Mouse (Mus musculus): Measurements from ENCODE around the gene R3hdm1. TPM values are rescaled to one million over a fixed set of nuclear protein-coding genes. Genes with fewer than 3 reads are reported as not detected.

Gene R3hdm1
- polyA plus RNA-seq, 1 experiment: 43.1 TPM

DNA sequence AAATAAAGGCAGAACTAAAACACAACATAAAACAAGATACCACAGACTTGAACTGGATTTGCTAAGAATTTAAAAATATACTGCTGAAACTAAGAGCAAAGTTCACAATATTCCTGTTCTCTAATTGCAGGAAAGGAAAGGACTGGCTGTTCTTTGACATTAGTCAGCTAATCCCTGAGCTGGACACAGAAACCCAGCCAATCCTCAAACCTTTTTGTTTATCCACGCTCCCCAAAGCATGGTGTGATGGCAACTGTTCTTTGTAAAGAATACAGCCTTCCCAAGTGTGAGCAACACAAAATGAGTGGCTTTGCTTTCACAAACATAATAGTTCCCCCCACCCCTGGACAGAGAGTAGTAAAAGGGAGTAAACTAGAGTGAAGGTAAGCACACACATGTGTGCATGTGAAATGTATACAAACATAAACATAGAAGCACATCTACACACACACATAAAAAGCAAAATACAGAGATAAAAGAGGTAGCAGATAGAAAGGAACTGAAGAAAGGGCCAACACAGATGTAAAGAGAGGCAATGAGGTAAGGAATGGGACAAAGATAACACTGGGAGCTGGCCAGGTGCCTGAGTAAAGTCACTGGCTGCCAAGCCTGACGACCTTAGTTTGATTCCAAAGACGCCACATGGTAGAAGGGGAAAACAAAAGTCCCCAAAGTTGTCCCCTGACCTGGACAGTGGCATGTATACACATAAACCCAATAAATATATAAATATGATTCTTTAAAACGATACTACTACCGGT, 22.0 kb upstream of the R3hdm1 start:
- DNase-seq (ENCODE audit: low read depth in 1 of 2, low spot score in 2 of 2): no peak
- H3K27me3 ChIP-seq (ENCODE audit: control insufficient read depth, insufficient read depth, low read length): no peaks in the 10 kb centered on the region
- no peaks in the 10 kb centered on the region for H3K36me3 ChIP-seq (ENCODE audit: control insufficient read depth, insufficient read depth, low read length)
- no peaks in the 10 kb centered on the region; the same call in 1 of the 2 replicates for H3K4me1 ChIP-seq (ENCODE audit: control insufficient read depth, insufficient read depth, insufficient read length)
- no peak overlapping the region for H3K27ac ChIP-seq (ENCODE audit: insufficient read depth, low read length)
- 91% methylated on average over 5 of the region's 5 CpGs for WGBS
- no peak overlapping the region for H3K4me3 ChIP-seq (ENCODE audit: extremely low read depth, insufficient read depth, insufficient read length)
- TF ChIP-seq POLR2A (IDR thresholded peaks at IDR 0.05; ENCODE audit: low read depth, low read length): no peak
- TF ChIP-seq CTCF (IDR thresholded peaks at IDR 0.05; ENCODE audit: extremely low read depth, insufficient read depth, insufficient read length, insufficient replicate concordance): no peak

DNA sequence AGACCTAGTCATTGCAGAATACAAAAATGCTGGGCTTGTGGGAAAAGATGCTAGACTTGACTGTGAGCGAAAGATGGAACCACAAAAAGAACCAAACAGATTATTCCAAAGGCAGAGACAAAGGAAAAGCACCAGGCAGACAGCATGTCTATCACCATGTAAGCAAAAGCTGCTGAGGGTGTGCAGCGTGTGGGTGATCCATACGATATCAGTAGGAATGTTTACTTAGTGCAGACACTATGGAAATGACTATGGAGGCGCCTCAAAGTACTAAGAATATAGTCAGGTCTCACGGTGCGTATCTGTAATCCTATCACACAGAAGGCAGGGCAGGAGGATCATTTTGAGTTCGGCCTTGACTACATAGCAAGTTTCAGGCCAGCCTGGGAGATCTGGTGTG, 21.2 kb upstream of the R3hdm1 start:
- Histone ChIP-seq H3K4me1 (ENCODE audit: control insufficient read depth, insufficient read depth, insufficient read length) (no peaks in the 10 kb centered on the region; the same call in 1 of the 2 replicates), H3K27me3 (ENCODE audit: control insufficient read depth, insufficient read depth, low read length) (no peaks in the 10 kb centered on the region), H3K27ac (ENCODE audit: insufficient read depth, low read length) (no peak overlapping the region), H3K4me3 (ENCODE audit: extremely low read depth, insufficient read depth, insufficient read length) (no peak overlapping the region), H3K36me3 (ENCODE audit: control insufficient read depth, insufficient read depth, low read length) (no peaks in the 10 kb centered on the region)
- TF ChIP-seq CTCF (IDR thresholded peaks at IDR 0.05; ENCODE audit: extremely low read depth, insufficient read depth, insufficient read length, insufficient replicate concordance) (no peak), POLR2A (IDR thresholded peaks at IDR 0.05; ENCODE audit: low read depth, low read length) (no peak)
- 98% methylated on average over 7 of the region's 7 CpGs for WGBS
- DNase-seq (ENCODE audit: low read depth in 1 of 2, low spot score in 2 of 2): no peak

DNA sequence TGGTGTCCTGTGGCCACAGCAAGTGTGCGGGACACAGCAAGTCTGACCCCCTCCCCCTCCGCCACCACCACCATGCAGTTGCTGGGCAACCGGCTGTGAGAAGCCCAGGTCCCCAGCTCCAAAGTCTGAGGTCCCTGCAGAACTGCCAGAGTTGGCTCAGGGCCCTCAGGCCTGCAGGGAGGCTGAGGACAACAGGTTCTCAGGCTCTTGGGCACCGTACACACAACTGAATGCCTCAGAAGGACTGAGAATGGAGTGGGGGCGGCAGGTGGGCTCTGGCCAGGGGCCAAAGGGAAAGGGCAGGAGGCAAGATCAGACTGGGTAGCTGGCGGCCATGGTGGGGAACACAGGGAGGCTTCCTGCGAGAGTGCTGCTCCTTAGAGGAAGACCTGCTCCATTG, 20.3 kb upstream of the R3hdm1 start:
- 99% methylated on average over 7 of the region's 7 CpGs for WGBS
- no peak for DNase-seq (ENCODE audit: low read depth in 1 of 2, low spot score in 2 of 2)
- H3K4me1 ChIP-seq (ENCODE audit: control insufficient read depth, insufficient read depth, insufficient read length): no peaks in the 10 kb centered on the region; the same call in 1 of the 2 replicates
- no peaks in the 10 kb centered on the region for H3K27me3 ChIP-seq (ENCODE audit: control insufficient read depth, insufficient read depth, low read length)
- no peak overlapping the region for H3K27ac ChIP-seq (ENCODE audit: insufficient read depth, low read length)
- no peaks in the 10 kb centered on the region for H3K36me3 ChIP-seq (ENCODE audit: control insufficient read depth, insufficient read depth, low read length)
- H3K4me3 ChIP-seq (ENCODE audit: extremely low read depth, insufficient read depth, insufficient read length): no peak overlapping the region
- TF ChIP-seq POLR2A (IDR thresholded peaks at IDR 0.05; ENCODE audit: low read depth, low read length) (no peak), CTCF (IDR thresholded peaks at IDR 0.05; ENCODE audit: extremely low read depth, insufficient read depth, insufficient read length, insufficient replicate concordance) (no peak)

DNA sequence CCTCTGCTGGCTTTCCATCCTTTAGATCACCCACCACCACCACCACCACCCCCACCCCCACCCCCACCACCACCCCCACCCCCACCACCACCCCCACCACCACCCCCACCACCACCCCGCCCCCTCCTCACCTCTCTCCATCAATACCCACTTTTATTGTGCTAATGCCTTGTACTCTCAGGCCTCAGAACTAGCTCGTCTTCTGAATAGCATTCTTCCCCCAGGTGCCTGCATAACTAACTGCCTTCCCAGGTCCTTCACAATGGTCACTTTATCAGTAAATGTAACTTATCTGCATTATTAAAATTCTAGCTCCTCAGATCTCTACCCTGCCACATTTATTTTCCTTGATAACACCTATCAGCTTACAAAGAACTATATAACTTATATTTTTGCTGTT, 8.4 kb upstream of the R3hdm1 start:
- Histone ChIP-seq H3K27ac (ENCODE audit: insufficient read depth, low read length) (no peak overlapping the region), H3K27me3 (ENCODE audit: control insufficient read depth, insufficient read depth, low read length) (no peaks in the 10 kb centered on the region), H3K4me3 (ENCODE audit: extremely low read depth, insufficient read depth, insufficient read length) (no peak overlapping the region), H3K4me1 (ENCODE audit: control insufficient read depth, insufficient read depth, insufficient read length) (no peaks in the 10 kb centered on the region), H3K36me3 (ENCODE audit: control insufficient read depth, insufficient read depth, low read length) (no peaks in the 10 kb centered on the region)
- no peak for TF ChIP-seq POLR2A (IDR thresholded peaks at IDR 0.05; ENCODE audit: low read depth, low read length)
- no peak for TF ChIP-seq CTCF (IDR thresholded peaks at IDR 0.05; ENCODE audit: extremely low read depth, insufficient read depth, insufficient read length, insufficient replicate concordance)
- DNase-seq (ENCODE audit: low read depth in 1 of 2, low spot score in 2 of 2): no peak
- WGBS: 97% methylated on average over 2 of the region's 2 CpGs

DNA sequence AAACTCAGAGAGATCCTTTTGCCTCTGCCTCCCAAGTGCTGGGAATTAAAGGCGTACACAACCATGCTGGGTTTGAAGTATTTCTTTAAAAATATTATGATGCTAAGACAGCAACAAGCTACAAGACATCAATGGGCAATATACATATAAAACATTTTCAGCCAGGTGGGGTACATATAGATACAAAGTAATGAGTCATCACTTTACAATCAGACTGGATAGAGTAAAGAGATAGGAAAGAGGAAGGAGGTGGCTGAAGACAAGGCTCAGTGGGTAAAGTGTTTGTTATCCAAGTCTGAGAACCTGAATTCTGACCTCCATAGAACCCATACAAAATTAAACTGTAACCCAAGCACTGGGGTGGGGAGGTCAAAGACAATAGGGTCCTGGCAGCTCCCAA, 4.8 kb upstream of the R3hdm1 start:
- no peaks in the 10 kb centered on the region for H3K36me3 ChIP-seq (ENCODE audit: control insufficient read depth, insufficient read depth, low read length)
- WGBS: 100% methylated on average over 1 of the region's 1 CpGs
- no peaks in the 10 kb centered on the region for H3K4me1 ChIP-seq (ENCODE audit: control insufficient read depth, insufficient read depth, insufficient read length)
- no peaks in the 10 kb centered on the region for H3K27me3 ChIP-seq (ENCODE audit: control insufficient read depth, insufficient read depth, low read length)
- no peak for DNase-seq (ENCODE audit: low read depth in 1 of 2, low spot score in 2 of 2)
- no peak overlapping the region for H3K27ac ChIP-seq (ENCODE audit: insufficient read depth, low read length)
- TF ChIP-seq CTCF (IDR thresholded peaks at IDR 0.05; ENCODE audit: extremely low read depth, insufficient read depth, insufficient read length, insufficient replicate concordance): no peak
- no peak for TF ChIP-seq POLR2A (IDR thresholded peaks at IDR 0.05; ENCODE audit: low read depth, low read length)
- H3K4me3 ChIP-seq (ENCODE audit: extremely low read depth, insufficient read depth, insufficient read length): no peak overlapping the region

DNA sequence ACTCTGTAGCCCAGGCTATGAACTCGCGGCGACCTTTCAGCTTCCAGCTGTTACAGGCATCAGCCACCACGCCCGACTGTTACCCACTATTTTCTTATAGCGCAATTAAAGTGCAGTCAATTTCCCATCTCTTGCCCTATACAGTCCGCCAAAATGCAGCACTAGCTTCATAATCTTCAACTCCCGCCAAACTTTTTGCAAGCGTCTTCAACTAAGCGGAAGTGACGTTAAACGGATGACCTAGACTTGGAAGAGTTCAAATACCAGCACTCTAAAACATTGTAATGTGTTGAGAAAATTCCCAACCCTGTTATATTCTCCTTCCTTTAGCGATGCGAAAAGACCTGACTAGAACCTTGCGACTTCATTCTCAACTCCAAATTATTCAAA, 855 bp upstream of the R3hdm1 start:
- DNase-seq (ENCODE audit: low read depth in 1 of 2, low spot score in 2 of 2): peak in 1 of 2 experiments; percentile 26
- peak overlapping the region; percentile 69 for H3K4me3 ChIP-seq (ENCODE audit: extremely low read depth, insufficient read depth, insufficient read length)
- peak overlapping the region; percentile 51; the same call in 1 of the 2 replicates for H3K27ac ChIP-seq (ENCODE audit: insufficient read depth, low read length)
- no peaks in the 10 kb centered on the region for H3K36me3 ChIP-seq (ENCODE audit: control insufficient read depth, insufficient read depth, low read length)
- under 1% methylated on average over 15 of the region's 15 CpGs for WGBS
- TF ChIP-seq POLR2A (IDR thresholded peaks at IDR 0.05; ENCODE audit: low read depth, low read length): no peak
- TF ChIP-seq CTCF (IDR thresholded peaks at IDR 0.05; ENCODE audit: extremely low read depth, insufficient read depth, insufficient read length, insufficient replicate concordance): no peak
- no peaks in the 10 kb centered on the region for H3K27me3 ChIP-seq (ENCODE audit: control insufficient read depth, insufficient read depth, low read length)
- peaks cover 2% of the 10 kb centered on the region; the same call in 1 of the 2 replicates for H3K4me1 ChIP-seq (ENCODE audit: control insufficient read depth, insufficient read depth, insufficient read length)

DNA sequence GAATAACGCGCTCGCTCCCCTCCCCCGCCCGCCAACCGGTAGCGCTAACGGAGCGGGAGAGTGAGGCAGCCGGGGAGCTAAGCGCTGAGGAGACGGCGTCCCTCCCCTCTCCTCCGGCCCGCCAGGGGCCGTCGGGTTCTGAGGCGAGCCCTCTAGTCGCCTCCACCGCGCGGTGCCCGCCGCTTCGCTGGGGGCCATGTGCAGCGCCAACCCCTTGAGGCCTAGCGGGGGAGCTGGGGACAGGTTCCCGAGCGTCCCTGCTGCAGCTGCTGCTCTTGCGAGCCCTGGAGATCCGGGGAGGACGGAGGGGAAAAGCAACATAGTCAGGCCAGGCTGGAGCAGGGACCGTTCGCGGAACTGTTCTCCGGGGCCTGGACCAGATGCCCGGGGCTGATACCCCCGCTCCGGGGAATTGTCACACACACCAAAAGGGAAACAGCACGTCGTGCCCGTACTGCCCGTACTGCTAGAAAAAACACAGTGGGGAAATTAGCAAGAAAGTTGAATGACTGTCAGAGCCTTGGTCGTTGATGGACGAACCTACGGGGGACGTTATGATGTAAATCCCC, 503 bp downstream of the R3hdm1 start:
- under 1% methylated on average over 42 of the region's 47 CpGs for WGBS
- H3K36me3 ChIP-seq (ENCODE audit: control insufficient read depth, insufficient read depth, low read length): no peaks in the 10 kb centered on the region
- TF ChIP-seq CTCF (IDR thresholded peaks at IDR 0.05; ENCODE audit: extremely low read depth, insufficient read depth, insufficient read length, insufficient replicate concordance) (no peak), POLR2A (IDR thresholded peaks at IDR 0.05; ENCODE audit: low read depth, low read length) (no peak)
- H3K27me3 ChIP-seq (ENCODE audit: control insufficient read depth, insufficient read depth, low read length): no peaks in the 10 kb centered on the region
- peak overlapping the region; percentile 82 for H3K4me3 ChIP-seq (ENCODE audit: extremely low read depth, insufficient read depth, insufficient read length)
- peak overlapping the region; percentile 70 for H3K27ac ChIP-seq (ENCODE audit: insufficient read depth, low read length)
- H3K4me1 ChIP-seq (ENCODE audit: control insufficient read depth, insufficient read depth, insufficient read length): peaks cover 2% of the 10 kb centered on the region; the same call in 1 of the 2 replicates
- DNase-seq (ENCODE audit: low read depth in 1 of 2, low spot score in 2 of 2): peak in 1 of 2 experiments; percentile 29
